Mouse (Mus musculus): ENCODE data around the gene Rtn2. TPM values are rescaled to one million over a fixed set of nuclear protein-coding genes. Genes with fewer than 3 reads are reported as not detected.
"Not testable (repeated sequence)": the region's sequence is repeated elsewhere in the genome, so short reads cannot be mapped to it uniquely, and the experiment has no call there.

Gene Rtn2
- polyA plus RNA-seq, 1 experiment from 2014 or later: 39.2 TPM

DNA sequence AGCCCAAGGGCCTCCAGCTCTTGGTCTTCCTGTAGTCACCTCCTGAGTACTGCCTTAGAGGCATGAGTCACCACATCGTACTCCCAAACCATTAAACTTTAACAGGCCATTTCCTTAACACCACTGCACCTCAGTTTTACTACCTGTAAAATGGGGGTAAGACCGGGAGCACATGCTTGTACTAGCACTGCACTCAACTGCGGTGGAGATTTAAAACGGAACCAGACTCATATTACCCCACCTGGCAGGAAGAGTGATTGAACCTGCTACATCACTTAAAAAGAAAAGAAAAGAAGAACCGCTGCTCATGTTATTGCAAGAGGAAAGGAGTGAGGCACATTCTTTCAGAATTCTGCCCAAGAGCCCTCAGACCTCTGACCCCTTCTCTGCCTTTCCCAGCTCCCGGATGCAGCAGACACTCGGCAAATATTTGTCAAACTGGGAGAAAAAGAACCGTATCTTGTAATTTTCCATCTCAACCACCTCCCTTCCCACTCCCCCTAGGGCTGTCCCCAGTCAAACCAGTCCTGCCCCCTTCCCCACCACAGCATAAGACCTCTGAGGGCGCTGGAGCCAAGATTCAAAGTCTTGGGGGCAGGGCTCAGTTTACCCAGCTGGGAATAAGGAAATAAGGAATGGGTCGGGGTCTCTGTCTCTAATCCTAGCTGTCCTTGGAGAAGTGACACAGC is 13.3 kb upstream of the Rtn2 start:
- ATAC-seq (ENCODE audit: insufficient number of reproducible peaks, low FRiP score, low TSS enrichment, low read depth): no peak
- H3K27ac ChIP-seq (replicated peaks): peak overlapping the region; percentile 96
- 29% methylated on average over 10 of the region's 10 CpGs for WGBS

DNA sequence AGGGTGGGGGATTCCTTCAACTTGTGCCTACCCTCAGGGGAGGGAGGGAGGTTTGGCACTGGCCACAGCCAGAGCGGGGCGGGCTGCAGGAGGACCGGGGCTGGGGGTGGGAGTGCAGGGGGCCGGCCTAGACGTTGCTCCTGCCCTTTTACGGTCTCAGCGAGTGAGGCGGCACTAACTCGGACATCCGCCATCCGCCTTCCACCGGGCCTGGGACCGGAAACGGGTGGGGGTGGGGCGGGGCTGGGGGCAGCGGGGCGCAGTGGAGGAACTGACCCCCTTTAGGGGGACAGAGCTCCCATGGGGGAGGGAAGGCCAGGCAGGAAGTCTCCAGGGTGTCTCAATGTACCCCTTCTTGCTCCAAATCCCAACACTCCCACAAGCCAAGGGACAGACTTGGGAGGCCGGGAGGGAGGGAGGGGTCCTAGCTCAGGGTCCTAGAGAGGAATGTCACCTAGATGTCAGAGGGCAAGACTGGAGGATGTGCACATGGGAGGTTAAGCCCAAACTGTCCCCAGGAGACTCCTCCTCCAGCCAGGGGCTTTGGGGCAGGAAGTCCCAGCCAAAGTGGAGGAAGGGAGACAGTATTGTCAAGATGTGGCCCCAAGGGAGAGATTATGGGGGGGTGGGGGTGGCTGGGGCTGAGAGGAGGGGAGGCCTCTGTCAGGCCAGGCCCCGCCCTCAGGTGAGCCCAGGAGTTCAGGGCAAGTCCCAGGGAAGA is 12.5 kb upstream of the Rtn2 start:
- peak overlapping the region; percentile 96 for H3K4me2 ChIP-seq (replicated peaks)
- H3K27me3 ChIP-seq: no peaks in the 10 kb centered on the region
- ATAC-seq (ENCODE audit: insufficient number of reproducible peaks, low FRiP score, low TSS enrichment, low read depth): 0 out of 2 replicates have a peak, but pooled peaks have one; percentile 26
- peaks cover under 1% of the 10 kb centered on the region for H3K36me3 ChIP-seq
- WGBS: 0% methylated on average over 18 of the region's 19 CpGs
- H3K4me1 ChIP-seq: peaks cover 42% of the 10 kb centered on the region
- H3K9me3 ChIP-seq (replicated peaks): no peaks in the 10 kb centered on the region
- peak overlapping the region; percentile 96 for H3K27ac ChIP-seq (replicated peaks)
- H3K9ac ChIP-seq: peak overlapping the region; percentile 79
- peak overlapping the region; percentile 94 for H3K4me3 ChIP-seq (replicated peaks)

More for the DNA sequence above, 13.3 kb upstream of the Rtn2 start:
- Histone ChIP-seq H3K4me1 (peaks cover 42% of the 10 kb centered on the region), H3K27me3 (no peaks in the 10 kb centered on the region), H3K9me3 (replicated peaks) (no peaks in the 10 kb centered on the region), H3K4me2 (replicated peaks) (peak overlapping the region; percentile 96), H3K9ac (peak overlapping the region; percentile 79), H3K4me3 (replicated peaks) (peak overlapping the region; percentile 94), H3K36me3 (peaks cover 8% of the 10 kb centered on the region)

DNA sequence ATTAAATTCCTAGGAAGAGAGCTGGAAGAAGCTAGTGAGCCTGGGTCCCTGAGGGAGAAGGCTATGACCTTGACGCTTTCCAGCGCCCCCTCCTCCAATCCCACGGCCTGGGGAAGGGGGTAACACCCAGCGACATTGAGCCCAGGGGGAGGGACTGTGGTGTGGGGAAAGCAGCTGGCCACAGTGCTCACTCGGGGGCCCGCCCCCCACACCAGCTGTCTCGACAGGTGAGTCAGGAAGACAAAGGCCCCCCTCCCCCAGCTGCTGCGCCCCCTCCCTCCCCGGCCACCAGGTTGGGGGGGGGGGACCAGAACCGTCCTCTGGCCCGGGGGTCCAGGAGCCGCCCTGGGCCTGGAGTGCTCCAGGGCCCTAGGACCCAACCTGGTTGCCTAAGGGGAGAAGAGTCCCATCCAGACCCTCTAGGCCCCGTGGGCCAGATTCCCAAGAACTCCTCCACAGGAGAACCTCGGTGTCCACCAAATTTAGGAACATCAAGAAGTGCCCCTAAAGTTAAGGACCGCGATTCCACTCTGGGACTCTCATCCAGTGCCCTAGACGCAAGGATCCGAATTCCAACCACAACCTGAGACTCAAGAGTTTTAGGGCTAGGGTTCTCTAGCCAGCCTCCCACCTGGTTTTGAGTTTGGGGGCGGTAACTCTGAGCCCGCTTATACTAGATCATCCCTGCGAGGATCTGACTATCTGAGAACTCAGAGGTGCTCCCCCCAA is 11.8 kb upstream of the Rtn2 start:
- peak overlapping the region; percentile 79 for H3K9ac ChIP-seq
- H3K36me3 ChIP-seq: no peaks in the 10 kb centered on the region
- 0 out of 2 replicates have a peak, but pooled peaks cover 2% of the 10 kb centered on the region for H3K27me3 ChIP-seq
- H3K4me2 ChIP-seq (replicated peaks): peak overlapping the region; percentile 96
- peak overlapping the region; percentile 96 for H3K27ac ChIP-seq (replicated peaks)
- H3K4me3 ChIP-seq (replicated peaks): peak overlapping the region; percentile 94
- WGBS: 0% methylated on average over 17 of the region's 21 CpGs
- ATAC-seq (ENCODE audit: insufficient number of reproducible peaks, low FRiP score, low TSS enrichment, low read depth): no peak
- peaks cover 42% of the 10 kb centered on the region for H3K4me1 ChIP-seq
- H3K9me3 ChIP-seq (replicated peaks): no peaks in the 10 kb centered on the region

DNA sequence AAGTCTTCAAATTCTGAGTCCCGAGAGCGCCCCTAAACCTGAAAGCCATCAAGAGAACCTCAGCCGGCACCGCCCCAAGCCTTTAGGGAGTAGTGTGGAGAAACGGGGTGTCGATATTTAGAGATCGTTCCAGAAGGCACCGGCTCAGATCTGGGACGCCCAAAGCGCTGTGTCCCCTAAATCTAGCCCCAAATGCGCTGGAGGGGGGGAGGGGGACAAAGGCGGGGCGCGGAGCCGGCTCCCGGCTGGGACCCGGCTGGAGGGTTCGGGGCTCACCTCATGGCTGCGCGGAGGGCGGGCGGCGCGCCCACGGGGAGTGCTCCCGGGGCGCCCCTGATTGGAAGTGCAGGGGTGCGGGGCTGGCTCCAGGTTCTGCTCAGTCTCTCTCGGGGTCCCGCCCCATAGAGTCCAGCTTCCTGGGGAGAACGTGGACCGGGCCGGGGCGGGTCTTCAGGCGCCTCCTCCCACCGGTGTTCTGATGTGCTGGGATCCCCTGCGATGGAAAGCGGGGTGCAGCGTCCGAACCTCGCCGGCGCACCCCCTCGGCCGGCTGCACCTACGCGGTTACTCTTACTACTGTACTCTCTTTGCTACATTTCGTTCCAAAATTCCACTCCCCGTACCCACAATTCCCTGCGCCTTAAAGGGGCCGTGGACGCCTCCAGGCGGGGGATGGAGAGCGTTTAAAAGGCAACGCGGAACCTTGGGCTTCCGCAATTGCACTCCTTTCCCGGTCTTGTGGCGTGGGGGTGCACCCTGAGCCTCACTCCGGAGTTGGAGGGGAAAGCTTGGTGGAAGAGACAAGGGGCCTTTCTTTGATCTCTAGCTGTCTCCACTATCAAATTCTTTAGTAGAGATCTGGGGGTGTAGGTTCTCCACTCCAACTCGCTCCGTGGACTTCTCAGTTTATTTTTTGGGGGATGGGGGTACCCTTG is 10.9 kb upstream of the Rtn2 start, which contains the start of gene Vasp:
TSS of gene Vasp (minus strand) at position 580 of the 935 bp plus-strand sequence.
- Histone ChIP-seq H3K4me3 (replicated peaks) (peak within 1 kb of the TSS; percentile 94), H3K9ac (peak within 1 kb of the TSS; percentile 79), H3K4me2 (replicated peaks) (peak within 1 kb of the TSS; percentile 96), H3K27me3 (0 out of 2 replicates have a peak, but pooled peaks cover 4% of the 10 kb centered on the region), H3K36me3 (no peaks in the 10 kb centered on the region), H3K27ac (replicated peaks) (peak within 1 kb of the TSS; percentile 96), H3K9me3 (replicated peaks) (no peaks in the 10 kb centered on the region), H3K4me1 (peaks cover 34% of the 10 kb centered on the region)
- WGBS: under 1% methylated on average over 58 of the region's 62 CpGs
- ATAC-seq (ENCODE audit: insufficient number of reproducible peaks, low FRiP score, low TSS enrichment, low read depth): peak; percentile 78

DNA sequence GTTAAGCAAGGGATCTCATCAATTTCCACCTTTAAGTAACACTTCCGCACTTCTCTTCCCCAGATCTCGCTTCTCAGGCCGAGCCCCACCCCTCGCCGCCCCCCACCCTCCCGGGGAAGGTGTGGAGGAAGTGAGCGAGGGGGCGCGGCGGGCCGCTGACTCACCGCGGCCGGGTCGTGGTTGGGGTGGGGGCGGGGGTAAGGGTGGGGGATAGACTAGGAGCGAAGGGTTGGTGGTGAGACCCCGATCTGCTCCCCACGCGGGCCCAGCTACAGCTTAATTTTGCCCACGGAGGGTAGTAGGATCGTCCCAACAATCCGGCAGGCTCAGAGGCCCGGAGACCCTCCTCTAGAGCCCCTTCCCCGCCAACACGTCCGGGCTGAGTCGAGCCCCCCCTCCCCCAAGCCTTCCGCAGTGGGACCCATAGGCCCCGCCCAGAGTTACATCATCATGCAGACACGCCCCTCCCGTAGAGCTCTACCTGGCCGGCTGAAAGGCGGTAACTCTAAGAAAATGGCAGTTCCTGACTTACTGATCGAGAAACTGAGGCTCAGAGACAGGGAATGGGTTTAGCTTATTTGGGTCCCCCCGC is 10.2 kb upstream of the Rtn2 start:
- Histone ChIP-seq H3K9ac (peak overlapping the region; percentile 79), H3K9me3 (replicated peaks) (no peaks in the 10 kb centered on the region), H3K4me1 (peaks cover 27% of the 10 kb centered on the region), H3K27ac (replicated peaks) (peak overlapping the region; percentile 96), H3K27me3 (0 out of 2 replicates have a peak, but pooled peaks cover 4% of the 10 kb centered on the region), H3K36me3 (no peaks in the 10 kb centered on the region), H3K4me2 (replicated peaks) (peak overlapping the region; percentile 96), H3K4me3 (replicated peaks) (peak overlapping the region; percentile 94)
- peak; percentile 79 for ATAC-seq (ENCODE audit: insufficient number of reproducible peaks, low FRiP score, low TSS enrichment, low read depth)
- under 1% methylated on average over 35 of the region's 36 CpGs for WGBS

DNA sequence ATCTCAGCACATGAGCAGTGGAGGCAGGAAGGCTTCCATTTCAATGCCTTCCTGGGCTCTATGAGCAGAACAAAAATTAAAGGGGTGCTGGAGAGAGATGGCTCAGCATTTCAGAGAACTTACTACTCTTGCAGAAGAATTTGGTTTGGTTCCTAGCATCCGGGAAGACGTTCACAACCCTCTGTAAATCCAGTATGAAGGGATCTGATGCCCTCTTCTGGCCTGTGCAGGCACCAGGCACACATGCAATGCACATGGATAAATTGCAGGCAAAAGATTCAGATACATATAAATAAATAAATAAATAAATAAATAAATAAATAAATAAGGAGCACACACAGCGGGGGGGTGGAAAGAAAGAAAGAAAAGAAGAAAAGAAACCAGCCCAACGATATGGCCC is 6.2 kb upstream of the Rtn2 start:
- no peak overlapping the region for H3K4me3 ChIP-seq (replicated peaks)
- H3K4me2 ChIP-seq (replicated peaks): no peak overlapping the region
- no peak overlapping the region for H3K9ac ChIP-seq
- 48% methylated on average over 4 of the region's 4 CpGs for WGBS
- no peak for ATAC-seq (ENCODE audit: insufficient number of reproducible peaks, low FRiP score, low TSS enrichment, low read depth)
- peaks cover 39% of the 10 kb centered on the region for H3K27me3 ChIP-seq
- no peaks in the 10 kb centered on the region for H3K36me3 ChIP-seq
- H3K9me3 ChIP-seq (replicated peaks): no peaks in the 10 kb centered on the region
- H3K4me1 ChIP-seq: peaks cover 10% of the 10 kb centered on the region
- no peak overlapping the region for H3K27ac ChIP-seq (replicated peaks)

DNA sequence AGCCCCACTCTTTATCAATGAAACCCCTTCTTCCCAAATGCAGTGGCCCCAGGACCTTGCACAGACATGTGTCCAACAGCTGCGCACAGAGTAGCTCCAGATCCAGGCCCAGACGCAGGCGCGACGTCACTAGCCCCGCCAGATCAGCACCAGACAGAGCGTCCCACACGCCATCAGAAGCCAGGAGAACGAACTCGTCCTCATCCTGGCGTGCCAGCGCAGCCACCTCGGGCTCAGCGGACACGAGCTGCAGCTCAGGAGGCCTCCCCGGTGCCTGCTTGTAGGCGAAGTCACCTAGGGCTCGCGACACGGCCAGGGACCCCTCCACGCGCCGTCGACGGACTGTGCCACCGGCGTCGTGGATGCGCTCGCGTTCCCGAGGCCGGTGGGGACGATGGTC is 3.4 kb upstream of the Rtn2 start:
- no peak for ATAC-seq (ENCODE audit: insufficient number of reproducible peaks, low FRiP score, low TSS enrichment, low read depth)
- H3K27ac ChIP-seq (replicated peaks): no peak overlapping the region
- H3K27me3 ChIP-seq: peaks cover 54% of the 10 kb centered on the region
- no peaks in the 10 kb centered on the region for H3K9me3 ChIP-seq (replicated peaks)
- no peaks in the 10 kb centered on the region for H3K36me3 ChIP-seq
- H3K4me1 ChIP-seq: peaks cover 24% of the 10 kb centered on the region
- H3K9ac ChIP-seq: no peak overlapping the region
- peak overlapping the region; percentile 29 for H3K4me3 ChIP-seq (replicated peaks)
- under 1% methylated on average over 34 of the region's 34 CpGs for WGBS
- peak overlapping the region; percentile 40 for H3K4me2 ChIP-seq (replicated peaks)

DNA sequence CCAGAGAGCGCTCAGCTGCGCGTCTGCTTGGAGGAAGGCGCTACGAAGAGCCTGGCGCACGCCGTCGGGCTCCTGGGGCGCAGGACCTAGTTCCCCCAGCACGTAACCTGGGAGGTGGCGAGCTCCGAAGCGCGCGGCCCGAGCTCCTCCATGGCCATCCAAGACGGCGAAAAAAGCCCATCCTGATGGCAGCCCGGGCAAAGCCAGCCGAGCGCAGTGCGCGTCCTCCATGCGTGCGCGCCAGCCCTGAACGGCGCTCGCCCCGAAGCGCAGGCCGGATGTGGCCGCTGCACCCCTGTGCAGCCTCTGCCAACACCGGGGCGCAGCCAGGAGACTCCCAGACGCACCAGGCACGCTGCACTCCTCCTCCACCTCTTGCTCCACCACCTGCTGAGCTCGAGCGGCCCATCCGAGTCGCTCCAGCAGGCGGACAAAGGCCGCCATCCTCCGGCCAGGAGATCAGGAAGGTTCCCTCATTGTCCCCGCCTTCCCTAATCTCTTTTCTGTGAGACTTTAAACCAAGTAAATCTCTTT is 2.8 kb upstream of the Rtn2 start, which contains the start of gene Ppm1n:
TSS of gene Ppm1n (minus strand) at position 484 of the 534 bp plus-strand sequence.
- Histone ChIP-seq H3K27ac (replicated peaks) (no peak within 1 kb of the TSS), H3K4me3 (replicated peaks) (peak within 1 kb of the TSS; percentile 29), H3K9me3 (replicated peaks) (no peaks in the 10 kb centered on the region), H3K36me3 (no peaks in the 10 kb centered on the region), H3K27me3 (peaks cover 54% of the 10 kb centered on the region), H3K9ac (no peak within 1 kb of the TSS), H3K4me1 (peaks cover 24% of the 10 kb centered on the region), H3K4me2 (replicated peaks) (peak within 1 kb of the TSS; percentile 40)
- WGBS: under 1% methylated on average over 46 of the region's 46 CpGs
- no peak for ATAC-seq (ENCODE audit: insufficient number of reproducible peaks, low FRiP score, low TSS enrichment, low read depth)

DNA sequence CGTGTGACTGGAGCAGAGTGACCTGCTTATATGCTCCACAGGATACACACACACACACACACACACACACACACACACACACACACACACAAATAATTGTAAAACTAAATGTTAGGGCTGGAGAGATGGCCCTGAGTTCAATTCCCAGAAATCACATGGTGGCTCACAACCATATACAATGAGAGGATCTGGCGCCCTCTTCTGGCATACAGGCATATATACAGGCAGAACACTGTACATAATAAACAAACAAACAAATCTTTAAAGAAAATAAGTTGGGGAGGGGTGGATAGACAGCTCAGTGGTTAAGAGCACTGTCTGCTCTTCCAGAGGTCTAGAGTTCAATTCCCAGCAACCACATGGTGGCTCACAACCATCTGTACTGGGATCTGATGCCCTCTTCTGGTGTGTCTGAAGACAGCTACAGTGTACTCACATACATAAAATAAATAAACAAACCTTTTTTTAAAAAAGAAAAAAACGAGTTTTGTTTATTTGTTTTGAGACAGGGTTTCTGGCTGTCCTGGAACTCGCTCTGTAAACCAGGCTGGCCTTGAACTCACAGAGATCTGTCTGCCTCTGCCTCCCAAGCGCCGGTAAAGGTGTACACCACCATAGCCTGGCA is 632 bp upstream of the Rtn2 start:
- not testable (repeated sequence) for ATAC-seq (ENCODE audit: insufficient number of reproducible peaks, low FRiP score, low TSS enrichment, low read depth); H3K9me3 ChIP-seq (replicated peaks); H3K36me3 ChIP-seq; H3K9ac ChIP-seq; H3K27ac ChIP-seq (replicated peaks)
- Histone ChIP-seq H3K4me1 (peaks cover 24% of the 10 kb centered on the region), H3K4me3 (replicated peaks) (peak overlapping the region; percentile 57; the same call in 1 of the 2 replicates), H3K4me2 (replicated peaks) (peak overlapping the region; percentile 99), H3K27me3 (peaks cover 50% of the 10 kb centered on the region)
- 32% methylated on average over 6 of the region's 6 CpGs for WGBS
